Mouse (Mus musculus) olfactory bulb, adult 2 months (tissue): ENCODE results near the gene Fam76b.

ENCODE experiments used
- CTCF ChIP-seq: fragments of 200-500 bp; IDR thresholded peaks from 2 replicates; pipeline ENCODE4 v1.5.1; 2012; ENCODE audit warnings: low read depth, mild to moderate bottlenecking, low read length, moderate library complexity; ENCODE audit not compliant: insufficient read depth
- POLR2A ChIP-seq: fragments of 200-500 bp; IDR thresholded peaks from 2 replicates; pipeline ENCODE4 v1.6.1; 2012; ENCODE audit warnings: mild to moderate bottlenecking, low read depth, low read length, moderate library complexity; ENCODE audit not compliant: insufficient read depth

DNA sequence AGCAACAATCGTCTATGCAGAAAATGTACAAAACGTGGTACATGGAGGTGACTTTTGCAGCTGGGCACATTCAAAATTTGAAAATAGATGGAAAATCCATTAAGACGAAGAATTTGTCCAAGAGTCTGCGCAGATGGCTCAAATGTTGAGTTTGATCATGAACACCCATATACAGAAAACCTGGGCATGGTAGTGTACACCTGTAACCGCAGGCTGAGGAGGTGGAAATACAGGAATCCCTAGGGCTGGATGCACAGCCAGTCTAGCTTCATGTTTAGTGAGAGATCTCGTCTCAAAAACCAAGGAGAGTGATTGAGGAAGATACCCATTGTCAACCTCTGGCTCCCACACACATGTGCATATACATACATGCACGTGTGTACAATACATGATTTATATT is 44.1 kb downstream of the Fam76b start:
- TF ChIP-seq CTCF (no peak), POLR2A (no peak)
